Mouse (Mus musculus) thymus, adult 2 months (tissue): ENCODE measurements around the gene Lfng.

Experiments
- CTCF ChIP-seq: fragments of 200-500 bp; IDR thresholded peaks from 2 replicates; pipeline ENCODE4 v1.5.1; 2012; ENCODE audit warnings: mild to moderate bottlenecking, control low read depth, low read length, moderate library complexity, borderline replicate concordance; ENCODE audit not compliant: control insufficient read depth, poor library complexity, insufficient read depth; ENCODE audit errors: extremely low read depth
- POLR2A ChIP-seq: fragments of 200-500 bp; IDR thresholded peaks from 2 replicates; pipeline ENCODE4 v1.6.1; 2012; ENCODE audit warnings: mild to moderate bottlenecking, low read length, control low read depth, moderate library complexity; ENCODE audit not compliant: control insufficient read depth, poor library complexity, insufficient read depth; ENCODE audit errors: extremely low read depth

GRCm38 (mm10) chr5:140567751-140568150 is 39.4 kb upstream of the Lfng start:
- TF ChIP-seq CTCF (no peak), POLR2A (no peak)
